Mouse (Mus musculus): ENCODE measurements at regions not wholly inside any gene's neighbourhood (a gene's known extent, or its start where the extent isn't known, plus 50 kb on each side); places are given as distances from the start of the nearest gene placed in this dataset.

GRCm38 (mm10) chr2:75423872-75424271, 235.2 kb upstream of the Hnrnpa3 start:
- no peak for DNase-seq (ENCODE audit: extremely low read depth)
- dilution Hi-C loops (cut with MboI; ENCODE audit: extremely low pct_ligation_motif_present, extremely low pct_unique_long_range_greater_than_20kb, low sequenced_read_pairs) (no loop called here), in situ Hi-C loops (cut with MboI; ENCODE audit: low pct_ligation_motif_present, low pct_unique_long_range_greater_than_20kb, low sequenced_read_pairs) (no loop called here)
- Histone ChIP-seq H3K4me3 (replicated peaks in 1 of 3; ENCODE audit: low read depth in 2 of 3, low read length in 2 of 3, poor library complexity in 1 of 3) (no peak overlapping the region), H3K9ac (ENCODE audit: insufficient read depth, low read depth) (no peak overlapping the region), H3K79me2 (replicated peaks; ENCODE audit: control insufficient read depth, extremely low read depth, insufficient read depth, poor library complexity, severe bottlenecking) (no peaks in the 10 kb centered on the region), H3K9me3 (replicated peaks; ENCODE audit: low read length) (no peaks in the 10 kb centered on the region), H3K4me1 (ENCODE audit: control insufficient read depth in 1 of 2, insufficient read depth in 2 of 2) (no peaks in the 10 kb centered on the region), H3K27ac (ENCODE audit: insufficient read depth, low read depth) (no peak overlapping the region), H3K36me3 (replicated peaks in 1 of 2; ENCODE audit: control insufficient read depth in 1 of 2, insufficient read depth in 1 of 2, low read length in 1 of 2) (no peaks in the 10 kb centered on the region), H3K27me3 (replicated peaks) (no peaks in the 10 kb centered on the region), H3K4me2 (ENCODE audit: insufficient read depth, low read depth, poor library complexity, severe bottlenecking) (no peak overlapping the region)
- TF ChIP-seq NRF1 (IDR thresholded peaks at IDR 0.05; ENCODE audit: low read depth, low read length): no peak
- TF ChIP-seq BHLHE40 (IDR thresholded peaks at IDR 0.05; ENCODE audit: low read depth, low read length): 0 out of 2 replicates have a peak, but pooled peaks have one; percentile 30
- no peak for TF ChIP-seq USF1 (IDR thresholded peaks at IDR 0.05; ENCODE audit: low read depth, low read length)

DNA sequence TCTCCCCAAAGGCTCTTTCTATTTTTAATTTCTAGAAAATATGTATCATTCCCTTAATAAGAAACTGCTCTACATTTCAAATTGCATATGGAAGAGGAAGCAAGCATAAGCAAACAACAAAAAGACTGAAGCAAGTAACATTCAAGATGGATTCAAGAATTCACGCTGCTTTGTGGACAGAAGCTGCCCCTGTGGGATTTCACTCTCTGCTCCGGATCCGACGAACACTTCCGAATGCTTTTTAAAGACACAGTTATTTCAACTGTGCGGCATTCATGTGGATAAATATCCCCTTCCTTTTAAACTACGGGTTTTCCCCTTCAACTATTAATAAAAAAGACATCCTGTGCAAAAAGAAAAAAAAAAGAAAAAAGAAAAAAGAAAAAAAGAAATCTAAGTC, 234.7 kb upstream of the Hnrnpa3 start:
- Histone ChIP-seq H3K27ac (ENCODE audit: insufficient read depth, low read depth) (no peak overlapping the region), H3K9me3 (replicated peaks; ENCODE audit: low read length) (no peaks in the 10 kb centered on the region), H3K4me1 (ENCODE audit: control insufficient read depth in 1 of 2, insufficient read depth in 2 of 2) (no peaks in the 10 kb centered on the region), H3K79me2 (replicated peaks; ENCODE audit: control insufficient read depth, extremely low read depth, insufficient read depth, poor library complexity, severe bottlenecking) (no peaks in the 10 kb centered on the region), H3K9ac (ENCODE audit: insufficient read depth, low read depth) (no peak overlapping the region), H3K4me3 (replicated peaks in 1 of 3; ENCODE audit: low read depth in 2 of 3, low read length in 2 of 3, poor library complexity in 1 of 3) (no peak overlapping the region), H3K27me3 (replicated peaks) (no peaks in the 10 kb centered on the region), H3K4me2 (ENCODE audit: insufficient read depth, low read depth, poor library complexity, severe bottlenecking) (no peak overlapping the region), H3K36me3 (replicated peaks in 1 of 2; ENCODE audit: control insufficient read depth in 1 of 2, insufficient read depth in 1 of 2, low read length in 1 of 2) (no peaks in the 10 kb centered on the region)
- dilution Hi-C loops (cut with MboI; ENCODE audit: extremely low pct_ligation_motif_present, extremely low pct_unique_long_range_greater_than_20kb, low sequenced_read_pairs) (no loop called here), in situ Hi-C loops (cut with MboI; ENCODE audit: low pct_ligation_motif_present, low pct_unique_long_range_greater_than_20kb, low sequenced_read_pairs) (no loop called here)
- DNase-seq (ENCODE audit: extremely low read depth): no peak
- TF ChIP-seq E2F4 (IDR thresholded peaks at IDR 0.05; ENCODE audit: insufficient replicate concordance, low read depth, low read length) (no peak), MEF2A (IDR thresholded peaks at IDR 0.05; ENCODE audit: borderline replicate concordance, low read depth, low read length) (no peak), SMC3 (IDR thresholded peaks at IDR 0.05; ENCODE audit: low read depth, low read length) (no peak), NELFE (IDR thresholded peaks at IDR 0.05; ENCODE audit: low read depth, low read length) (no peak), MXI1 (IDR thresholded peaks at IDR 0.05; ENCODE audit: low read depth, low read length) (no peak), HCFC1 (IDR thresholded peaks at IDR 0.05; ENCODE audit: low read depth, low read length) (no peak), PAX5 (IDR thresholded peaks at IDR 0.05; ENCODE audit: low read length) (no peak), JUND (conservative IDR thresholded peaks at IDR 0.05; ENCODE audit: low read depth, low read length) (no peak), GABPA (IDR thresholded peaks at IDR 0.05; ENCODE audit: insufficient replicate concordance, low read depth, low read length) (no peak), NRF1 (IDR thresholded peaks at IDR 0.05; ENCODE audit: low read depth, low read length) (no peak), USF1 (IDR thresholded peaks at IDR 0.05; ENCODE audit: low read depth, low read length) (no peak), TCF12 (IDR thresholded peaks at IDR 0.05; ENCODE audit: low read depth, low read length) (no peak), TBP (conservative IDR thresholded peaks at IDR 0.05; ENCODE audit: low read depth, low read length) (no peak)

DNA sequence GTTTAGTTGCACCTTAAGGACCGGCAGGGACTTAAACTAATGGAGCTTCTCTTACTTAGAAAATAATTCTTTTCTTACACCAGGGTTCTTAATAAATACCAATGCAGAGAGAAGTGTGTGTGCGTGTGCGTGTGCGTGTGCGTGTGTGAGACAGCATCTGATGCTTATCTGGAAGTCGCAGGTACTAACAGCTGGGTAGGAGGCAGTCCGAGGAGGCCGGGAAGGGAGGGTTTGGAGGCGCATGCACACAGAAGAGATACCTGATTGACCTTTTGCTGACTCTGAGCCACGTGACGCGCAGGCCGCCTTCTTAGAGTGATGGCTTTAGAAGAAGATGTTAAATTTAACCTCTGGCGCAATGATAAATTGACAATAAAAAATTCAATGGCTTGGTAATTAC, 234.2 kb upstream of the Hnrnpa3 start:
- H3K9me3 ChIP-seq (replicated peaks; ENCODE audit: low read length): no peaks in the 10 kb centered on the region
- no peak overlapping the region for H3K9ac ChIP-seq (ENCODE audit: insufficient read depth, low read depth)
- H3K4me1 ChIP-seq (ENCODE audit: control insufficient read depth in 1 of 2, insufficient read depth in 2 of 2): no peaks in the 10 kb centered on the region
- H3K27ac ChIP-seq (ENCODE audit: insufficient read depth, low read depth): no peak overlapping the region
- no peaks in the 10 kb centered on the region for H3K79me2 ChIP-seq (replicated peaks; ENCODE audit: control insufficient read depth, extremely low read depth, insufficient read depth, poor library complexity, severe bottlenecking)
- no peak overlapping the region for H3K4me3 ChIP-seq (replicated peaks in 1 of 3; ENCODE audit: low read depth in 2 of 3, low read length in 2 of 3, poor library complexity in 1 of 3)
- no peaks in the 10 kb centered on the region for H3K27me3 ChIP-seq (replicated peaks)
- no peak for DNase-seq (ENCODE audit: extremely low read depth)
- H3K4me2 ChIP-seq (ENCODE audit: insufficient read depth, low read depth, poor library complexity, severe bottlenecking): no peak overlapping the region
- TF ChIP-seq MYC (IDR thresholded peaks at IDR 0.05; ENCODE audit: low read depth, low read length) (no peak), KAT2A (IDR thresholded peaks at IDR 0.05; ENCODE audit: insufficient replicate concordance, low read length) (no peak), E2F4 (IDR thresholded peaks at IDR 0.05; ENCODE audit: insufficient replicate concordance, low read depth, low read length) (no peak), ETS1 (conservative IDR thresholded peaks at IDR 0.05; ENCODE audit: low read depth, low read length) (no peak), CHD2 (IDR thresholded peaks at IDR 0.05; ENCODE audit: low read length) (no peak), MAZ (IDR thresholded peaks at IDR 0.05; ENCODE audit: low read depth, low read length) (no peak), ZMIZ1 (IDR thresholded peaks at IDR 0.05; ENCODE audit: low read depth, low read length) (no peak), JUND (conservative IDR thresholded peaks at IDR 0.05; ENCODE audit: low read depth, low read length) (no peak), CHD1 (IDR thresholded peaks at IDR 0.05; ENCODE audit: low read depth, low read length) (no peak), CTCF (conservative IDR thresholded peaks at IDR 0.05 in 1 of 2, IDR thresholded peaks at IDR 0.05 in 1 of 2; ENCODE audit: low read depth in 2 of 2, low read length in 2 of 2) (no peak), POLR2A (IDR thresholded peaks at IDR 0.05; ENCODE audit: low read depth, low read length) (no peak)
- H3K36me3 ChIP-seq (replicated peaks in 1 of 2; ENCODE audit: control insufficient read depth in 1 of 2, insufficient read depth in 1 of 2, low read length in 1 of 2): no peaks in the 10 kb centered on the region
- in situ Hi-C loops (cut with MboI; ENCODE audit: low pct_ligation_motif_present, low pct_unique_long_range_greater_than_20kb, low sequenced_read_pairs): no loop called here
- dilution Hi-C loops (cut with MboI; ENCODE audit: extremely low pct_ligation_motif_present, extremely low pct_unique_long_range_greater_than_20kb, low sequenced_read_pairs): no loop called here
